Mouse (Mus musculus) megakaryocyte progenitor cell, adult 5-6 weeks (primary cell): ENCODE measurements around the gene Otop2. TPM values are rescaled to one million over a fixed set of nuclear protein-coding genes. Genes with fewer than 3 reads are reported as not detected.

ENCODE experiments used
- ATAC-seq: replicated peaks from 2 replicates; pipeline ENCODE4 v1.8.0; 2016; ENCODE audit warnings: mild to moderate bottlenecking, moderate TSS enrichment, inconsistent platforms; ENCODE audit not compliant: poor library complexity
- total RNA-seq, 2 experiments: library from RNA; stranded (forward) in 1 of 2; stranded (reverse) in 1 of 2; fragments of 157-497, 149-512 nt in 1 of 2; fragments of 200-1000 nt in 1 of 2; gene quantifications; 2 replicates each; pipeline versions ENCODE4 v1.2.3 to v1.2.4; 2015 to 2017

Otop2 gene
- total RNA-seq, 2 experiments from 2014 or later = not detected

DNA sequence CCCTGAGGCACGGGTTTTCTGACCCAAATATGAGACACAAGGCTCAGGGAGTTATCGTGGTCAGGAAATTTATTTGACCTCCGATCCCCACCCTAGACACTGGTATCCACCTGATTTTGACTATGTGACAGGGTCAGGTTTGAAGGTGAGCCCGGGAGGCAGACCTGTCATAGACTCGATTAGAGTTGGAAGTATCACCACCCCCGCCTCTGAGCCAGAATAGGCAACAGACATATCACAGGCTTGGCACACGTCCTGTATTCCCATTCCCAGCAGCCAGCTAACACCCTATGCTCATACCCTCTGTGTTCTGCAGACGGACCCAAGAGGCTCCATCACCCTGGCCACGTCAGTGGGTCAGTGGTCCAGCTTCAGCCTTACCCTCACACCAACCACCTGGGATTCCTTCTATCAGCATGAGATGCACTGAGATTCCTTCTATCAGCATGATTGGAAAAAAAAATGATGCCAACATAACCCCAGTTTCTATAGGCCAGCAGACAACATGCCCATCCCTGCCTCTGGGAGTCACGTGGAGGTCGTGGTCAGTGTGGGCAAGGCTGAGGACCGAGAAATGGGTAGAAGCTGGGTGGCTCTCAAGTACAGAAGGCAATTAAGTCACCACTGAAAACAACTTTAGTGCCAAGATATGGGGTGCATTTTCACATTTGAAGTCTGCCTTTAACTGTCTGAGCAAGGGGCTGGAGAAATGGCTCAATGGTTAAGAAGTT is 67.9 kb downstream of the Otop2 start:
- no peak for ATAC-seq

GRCm38 (mm10) chr11:115376722-115377121 is 69.8 kb downstream of the Otop2 start:
- peak; percentile 26; the same call in 1 of the 2 replicates for ATAC-seq

GRCm38 (mm10) chr11:115377254-115377653 is 70.3 kb downstream of the Otop2 start:
- no peak for ATAC-seq

DNA sequence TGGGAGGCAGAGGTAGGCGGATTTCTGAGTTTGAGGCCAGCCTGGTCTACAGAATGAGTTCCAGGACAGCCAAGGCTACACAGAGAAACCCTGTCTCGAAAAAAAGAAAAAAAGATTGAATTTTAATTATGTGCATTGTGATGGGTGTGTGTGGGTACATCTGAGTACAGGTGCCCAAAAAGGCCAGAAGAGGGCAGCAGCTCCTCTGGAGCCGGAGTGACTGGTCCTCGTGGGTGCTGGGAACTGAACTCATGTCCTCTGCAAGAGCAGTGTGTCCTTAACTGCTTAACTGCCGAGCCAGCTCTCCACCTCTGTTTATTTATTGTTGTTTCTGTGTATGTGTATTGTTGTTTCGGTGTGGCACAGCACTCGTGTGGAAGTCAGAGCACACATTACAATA is 70.9 kb downstream of the Otop2 start:
- no peak for ATAC-seq

- ATAC-seq = no peak
Measured at GRCm38 (mm10) chr11:115381276-115381675, 74.3 kb downstream of the Otop2 start.

Other genes with a start within 250 kb of the Otop2 start
- 0.17 and 0.42 TPM in 2 replicates for gene Cd300e, start 245.0 kb upstream of the Otop2 start, total RNA-seq (2015)
- gene Cd300e, start 245.0 kb upstream of the Otop2 start, total RNA-seq (2017) = 0.10 and 0.25 TPM in 2 replicates
- gene Rab37, start 215.7 kb upstream of the Otop2 start, total RNA-seq (2015) = 4.6 and 9.6 TPM in 2 replicates
- 8.5 and 13.9 TPM in 2 replicates for gene Rab37, start 215.7 kb upstream of the Otop2 start, total RNA-seq (2017)
- gene Cd300lf, start 173.2 kb upstream of the Otop2 start, total RNA-seq (2015) = 2.1 and 2.3 TPM in 2 replicates
- 1.6 and 1.8 TPM in 2 replicates for gene Cd300lf, start 173.2 kb upstream of the Otop2 start, total RNA-seq (2017)
- gene Slc9a3r1, start 143.8 kb upstream of the Otop2 start, total RNA-seq (2015) = 51.4 TPM in 2 replicates
- gene Slc9a3r1, start 143.8 kb upstream of the Otop2 start, total RNA-seq (2017) = 44.7 and 49.4 TPM in 2 replicates
- gene Tmem104, start 119.7 kb upstream of the Otop2 start, total RNA-seq (2015) = 7.8 and 8.3 TPM in 2 replicates
- gene Tmem104, start 119.7 kb upstream of the Otop2 start, total RNA-seq (2017) = 2.4 and 8.2 TPM in 2 replicates
- 17.4 and 17.8 TPM in 2 replicates for gene Nat9, start 119.3 kb upstream of the Otop2 start, total RNA-seq (2015)
- 20.2 and 25.5 TPM in 2 replicates for gene Nat9, start 119.3 kb upstream of the Otop2 start, total RNA-seq (2017)
- not detected in 2 replicates for gene Grin2c, start 39.9 kb upstream of the Otop2 start, total RNA-seq (2015)
- gene Grin2c, start 39.9 kb upstream of the Otop2 start, total RNA-seq (2017) = not detected in 2 replicates
- 9.1 and 9.8 TPM in 2 replicates for gene Fdxr, start 30.1 kb upstream of the Otop2 start, total RNA-seq (2015)
- 14.2 and 19.1 TPM in 2 replicates for gene Fdxr, start 30.1 kb upstream of the Otop2 start, total RNA-seq (2017)
- gene Fads6, start 9.5 kb upstream of the Otop2 start, total RNA-seq (2015) = 0.30 and 0.71 TPM in 2 replicates
- 0.87 and 2.2 TPM in 2 replicates for gene Fads6, start 9.5 kb upstream of the Otop2 start, total RNA-seq (2017)
- gene Ush1g, start 14.9 kb downstream of the Otop2 start, total RNA-seq (2015) = not detected in 2 replicates
- gene Ush1g, start 14.9 kb downstream of the Otop2 start, total RNA-seq (2017) = not detected in 2 replicates
- gene Otop3, start 27.6 kb downstream of the Otop2 start, total RNA-seq (2015) = not detected in 2 replicates
- gene Otop3, start 27.6 kb downstream of the Otop2 start, total RNA-seq (2017) = not detected in 2 replicates
- 0.52 and 0.81 TPM in 2 replicates for gene Hid1, start 60.6 kb downstream of the Otop2 start, total RNA-seq (2015)
- gene Hid1, start 60.6 kb downstream of the Otop2 start, total RNA-seq (2017) = 0.10 TPM in 1 of 2 replicates, not detected in the other
- gene Cdr2l, start 74.8 kb downstream of the Otop2 start, total RNA-seq (2015) = 0.20 and 0.42 TPM in 2 replicates
- 0.08 and 0.34 TPM in 2 replicates for gene Cdr2l, start 74.8 kb downstream of the Otop2 start, total RNA-seq (2017)
- gene Mrpl58, start 96.6 kb downstream of the Otop2 start, total RNA-seq (2015) = 83.4 and 98.3 TPM in 2 replicates
- 81.1 and 96.4 TPM in 2 replicates for gene Mrpl58, start 96.6 kb downstream of the Otop2 start, total RNA-seq (2017)
- gene Atp5h, start 112.8 kb downstream of the Otop2 start, total RNA-seq (2015) = 703 and 731 TPM in 2 replicates
- 770 and 871 TPM in 2 replicates for gene Atp5h, start 112.8 kb downstream of the Otop2 start, total RNA-seq (2017)
- 13.0 and 15.0 TPM in 2 replicates for gene Kctd2, start 113.0 kb downstream of the Otop2 start, total RNA-seq (2015)
- gene Kctd2, start 113.0 kb downstream of the Otop2 start, total RNA-seq (2017) = 9.0 and 17.0 TPM in 2 replicates
- not detected in 2 replicates for gene Trim80, start 133.4 kb downstream of the Otop2 start, total RNA-seq (2015)
- not detected in 2 replicates for gene Trim80, start 133.4 kb downstream of the Otop2 start, total RNA-seq (2017)
- not detected in 2 replicates for gene Slc16a5, start 155.3 kb downstream of the Otop2 start, total RNA-seq (2015)
- not detected in 2 replicates for gene Slc16a5, start 155.3 kb downstream of the Otop2 start, total RNA-seq (2017)
- 4.6 and 5.5 TPM in 2 replicates for gene Armc7, start 168.5 kb downstream of the Otop2 start, total RNA-seq (2015)
- 5.1 and 9.0 TPM in 2 replicates for gene Armc7, start 168.5 kb downstream of the Otop2 start, total RNA-seq (2017)
- 64.1 and 65.0 TPM in 2 replicates for gene Nt5c, start 184.7 kb downstream of the Otop2 start, total RNA-seq (2015)
- 105 and 112 TPM in 2 replicates for gene Nt5c, start 184.7 kb downstream of the Otop2 start, total RNA-seq (2017)
- 179 TPM in 2 replicates for gene Jpt1, start 207.2 kb downstream of the Otop2 start, total RNA-seq (2015)
- gene Jpt1, start 207.2 kb downstream of the Otop2 start, total RNA-seq (2017) = 143 and 157 TPM in 2 replicates
- gene Sumo2, start 229.1 kb downstream of the Otop2 start, total RNA-seq (2015) = 682 and 726 TPM in 2 replicates
- gene Sumo2, start 229.1 kb downstream of the Otop2 start, total RNA-seq (2017) = 483 and 527 TPM in 2 replicates